Mouse (Mus musculus) central nervous system, embryonic 18 days (tissue): ENCODE data around the gene Olfr1106. TPM values are rescaled to one million over a fixed set of nuclear protein-coding genes. Genes with fewer than 3 reads are reported as not detected.

Experiments
- polyA plus RNA-seq: library from polyadenylated mRNA; depleted of rRNA; stranded (reverse); fragments of >200 nt; gene quantifications from 2 replicates; pipeline ENCODE4 v1.2.3, GENCODE M21; 2012; rRNA removed

Gene Olfr1106
- not detected in 2 replicates for polyA plus RNA-seq

DNA sequence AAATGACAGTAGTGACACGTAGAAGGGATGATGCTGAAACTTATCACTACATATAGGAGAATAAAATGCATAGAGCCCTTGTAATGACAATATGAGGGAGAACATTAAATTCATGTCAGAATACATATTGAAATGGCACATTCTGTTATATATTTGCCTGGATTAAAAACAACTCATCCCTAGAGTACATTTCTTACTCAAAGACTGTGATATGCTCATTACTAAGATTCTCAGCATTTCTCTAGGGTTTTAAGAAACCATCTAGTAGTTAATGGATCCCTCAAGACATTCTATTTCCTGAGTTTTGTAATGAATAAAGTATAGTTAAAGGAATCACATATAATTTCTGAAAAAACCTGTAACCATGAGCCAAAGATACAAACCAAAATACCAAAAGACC lies at the start of gene Olfr1106:
Gene Olfr1106 (minus strand): TSS at position 101 of the 400 bp plus-strand sequence.

DNA sequence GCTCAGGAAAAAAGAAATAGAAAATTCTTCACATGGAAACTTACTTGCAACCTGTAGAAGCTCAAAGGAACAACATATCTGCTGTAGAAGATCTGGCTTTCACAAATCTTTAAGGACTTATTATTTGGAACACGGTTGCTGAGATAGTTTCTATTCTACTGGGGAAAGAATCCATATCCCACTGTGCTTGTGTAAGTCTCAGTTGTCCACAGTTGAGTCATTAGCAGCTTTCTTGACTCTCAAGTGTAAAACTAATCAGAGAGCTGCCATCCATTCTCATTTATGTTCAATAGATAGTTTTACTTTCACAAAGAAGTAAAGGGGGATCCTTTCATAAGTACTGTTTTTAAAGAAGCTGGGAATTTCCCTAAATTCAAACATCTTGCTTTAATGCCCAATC lies 43.8 kb upstream of the Olfr1106 start, which contains the start of gene Olfr1109:
Gene Olfr1109 (minus strand): TSS at position 101 of the 400 bp plus-strand sequence.

DNA sequence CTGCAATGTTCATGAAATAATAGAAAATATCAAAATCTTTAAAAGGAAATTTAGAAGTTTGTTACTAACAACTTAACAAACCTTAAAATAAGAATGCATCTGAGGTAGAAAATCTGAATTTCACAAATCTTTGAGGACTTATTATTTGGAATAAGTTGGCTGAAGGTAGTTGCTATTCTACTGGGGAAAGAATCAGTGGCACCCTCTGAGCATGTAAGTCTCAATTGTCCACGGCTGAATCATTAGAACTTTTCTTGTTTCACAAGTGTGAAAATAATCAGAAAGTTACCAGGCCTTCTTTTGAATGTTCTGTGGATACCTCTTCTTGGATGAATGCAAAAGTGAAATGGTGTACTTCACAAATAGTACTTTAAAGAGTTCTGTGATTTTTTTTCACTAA lies 23.6 kb upstream of the Olfr1106 start, which contains the start of gene Olfr1107:
Gene Olfr1107 (minus strand): TSS at position 101 of the 400 bp plus-strand sequence.

DNA sequence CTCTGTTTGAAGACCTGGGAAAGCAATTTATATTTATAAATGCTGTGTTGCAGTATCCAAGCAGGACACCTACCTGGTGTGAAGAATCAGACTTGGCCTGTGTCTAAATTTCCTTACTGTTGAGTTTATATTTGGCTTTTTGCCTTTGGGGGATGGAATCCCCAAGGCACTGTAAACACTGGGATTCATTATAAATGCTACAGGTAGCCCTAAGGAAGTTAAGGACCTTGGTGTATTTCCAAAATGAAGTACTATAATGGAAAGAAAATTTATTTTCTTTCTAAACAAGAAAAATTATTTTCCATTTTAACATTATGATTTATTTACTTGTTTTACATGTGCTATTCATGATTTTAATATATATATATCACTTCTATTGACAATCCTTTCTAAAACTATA lies 15.6 kb downstream of the Olfr1106 start, which contains the start of gene Olfr1105:
Gene Olfr1105 (minus strand): TSS at position 101 of the 400 bp plus-strand sequence.

DNA sequence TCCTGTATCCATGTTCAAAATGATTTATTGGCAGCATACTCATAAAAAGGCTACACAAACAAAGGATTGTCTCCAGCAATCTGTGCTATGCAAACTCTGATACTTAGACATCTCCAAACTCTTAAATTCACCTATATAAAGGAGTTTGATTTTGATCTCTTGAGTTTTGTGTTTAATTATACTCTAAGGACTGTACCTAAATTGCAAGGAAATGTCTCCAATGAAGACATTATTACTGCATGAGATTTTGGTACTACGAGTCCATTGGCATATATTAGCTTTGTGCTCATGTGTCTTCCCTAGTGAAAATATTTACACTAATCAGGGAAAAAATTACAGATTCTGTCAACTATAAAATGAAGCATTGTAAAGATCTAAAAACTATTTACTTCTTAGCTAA lies 25.1 kb downstream of the Olfr1106 start, which contains the start of gene Olfr1104:
Gene Olfr1104 (minus strand): TSS at position 101 of the 400 bp plus-strand sequence.

DNA sequence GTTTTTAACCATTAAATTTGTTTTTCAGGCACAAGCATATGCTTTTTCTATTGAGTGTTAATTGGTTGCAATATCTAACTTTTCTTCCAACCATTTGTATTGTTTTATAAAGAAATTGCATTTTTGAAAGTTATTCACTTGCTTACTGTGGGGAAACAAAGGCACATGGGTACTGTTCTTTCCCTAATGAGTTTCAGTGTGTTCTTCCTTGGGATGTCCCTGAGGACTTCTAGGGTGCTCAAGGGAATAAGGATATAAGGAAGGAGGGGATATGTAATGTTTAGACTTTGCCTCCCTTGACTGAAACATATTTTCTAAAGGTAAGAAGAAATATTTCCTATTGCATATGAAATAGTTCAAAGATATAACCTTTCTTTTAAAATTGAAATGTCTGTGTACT lies 54.0 kb downstream of the Olfr1106 start, which contains the start of gene Olfr1102:
Gene Olfr1102 (plus strand): TSS at position 301 of the 400 bp plus-strand sequence.

Other genes starting within 250 kb of the Olfr1106 start
- not detected in 2 replicates for gene Olfr141, start 242.3 kb downstream of the Olfr1106 start, polyA plus RNA-seq
- gene Olfr1094, start 227.6 kb downstream of the Olfr1106 start, polyA plus RNA-seq: not detected in 2 replicates
- not detected in 2 replicates for gene Olfr1095, start 200.6 kb downstream of the Olfr1106 start, polyA plus RNA-seq
- gene Gm13723, start 177.5 kb downstream of the Olfr1106 start, polyA plus RNA-seq: not detected in 2 replicates
- not detected in 2 replicates for gene Olfr1097, start 160.1 kb downstream of the Olfr1106 start, polyA plus RNA-seq
- not detected in 2 replicates for gene Olfr1098, start 127.7 kb downstream of the Olfr1106 start, polyA plus RNA-seq
- not detected in 2 replicates for gene Olfr1099, start 91.6 kb downstream of the Olfr1106 start, polyA plus RNA-seq
- not detected in 2 replicates for gene Olfr1100, start 72.3 kb downstream of the Olfr1106 start, polyA plus RNA-seq
- gene Olfr1101, start 61.1 kb downstream of the Olfr1106 start, polyA plus RNA-seq: not detected in 2 replicates
- not detected in 2 replicates for gene Olfr1102, start 53.9 kb downstream of the Olfr1106 start, polyA plus RNA-seq
- not detected in 2 replicates for gene Olfr1104, start 25.2 kb downstream of the Olfr1106 start, polyA plus RNA-seq
- not detected in 2 replicates for gene Olfr1105, start 15.7 kb downstream of the Olfr1106 start, polyA plus RNA-seq
- gene Olfr1107, start 23.5 kb upstream of the Olfr1106 start, polyA plus RNA-seq: not detected in 2 replicates
- not detected in 2 replicates for gene Olfr1109, start 43.7 kb upstream of the Olfr1106 start, polyA plus RNA-seq
- not detected in 2 replicates for gene Olfr259, start 62.3 kb upstream of the Olfr1106 start, polyA plus RNA-seq
- gene Olfr1110, start 88.0 kb upstream of the Olfr1106 start, polyA plus RNA-seq: not detected in 2 replicates
- gene Olfr1111, start 100.4 kb upstream of the Olfr1106 start, polyA plus RNA-seq: not detected in 2 replicates
- not detected in 2 replicates for gene Olfr1112, start 135.5 kb upstream of the Olfr1106 start, polyA plus RNA-seq
- not detected in 2 replicates for gene Olfr1113, start 156.7 kb upstream of the Olfr1106 start, polyA plus RNA-seq
- not detected in 2 replicates for gene Olfr1115, start 195.7 kb upstream of the Olfr1106 start, polyA plus RNA-seq
- gene Olfr1116, start 215.3 kb upstream of the Olfr1106 start, polyA plus RNA-seq: not detected in 2 replicates